16 mouse cellular contexts compared by ENCODE assay signal in the genomic region with DNA sequence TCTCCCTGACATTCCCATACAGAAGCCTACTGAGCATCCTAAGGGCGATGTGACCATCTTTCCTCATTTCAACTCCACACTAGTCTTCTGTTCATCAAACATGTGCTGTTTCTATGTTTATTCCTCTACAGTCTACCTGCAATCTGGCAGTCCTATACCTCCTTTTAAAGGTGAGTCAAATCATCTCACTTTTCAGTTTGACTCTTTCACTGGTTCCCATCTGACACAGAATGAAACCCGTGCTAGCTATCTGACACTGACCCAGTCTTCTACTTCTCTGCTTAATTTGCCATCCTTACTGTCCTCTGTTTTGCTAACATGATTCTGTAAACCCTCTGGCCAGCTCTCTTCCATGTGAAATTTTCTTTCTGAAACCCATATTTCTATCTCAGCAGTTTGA.
"Had no signal": no experiment of that assay in that cellular context is flagged by ENCODE, and none has a peak within 500 bp of the region (broad histone marks: within the 10 kb centered on the region; RNA-seq: fewer than 3 reads in every experiment).

No protein-coding gene starts in this region.

- H3K27ac ChIP-seq: neural tube, embryonic 13.5 days; neural tube, embryonic 15.5 days; stomach, embryonic 15.5 days; stomach, postnatal 0 days had no signal

- H3K9me3 ChIP-seq: neural tube, embryonic 13.5 days; neural tube, embryonic 15.5 days; stomach, embryonic 15.5 days had no signal

- H3K27me3 ChIP-seq: neural tube, embryonic 13.5 days; neural tube, embryonic 15.5 days; stomach, embryonic 15.5 days had no signal

- H3K36me3 ChIP-seq: neural tube, embryonic 13.5 days; neural tube, embryonic 15.5 days; stomach, embryonic 15.5 days had no signal

- H3K4me3 ChIP-seq: neural tube, embryonic 13.5 days; neural tube, embryonic 15.5 days; stomach, embryonic 15.5 days had no signal

- H3K9ac ChIP-seq: neural tube, embryonic 13.5 days; neural tube, embryonic 15.5 days; stomach, embryonic 15.5 days had no signal

- DNase-seq: retina, postnatal 1 day; right cerebral cortex, adult 18-20 months; right cerebral cortex, postnatal 14 days; right cerebral cortex, postnatal 25 days; right cerebral cortex, postnatal 4 days; spleen, adult 18-20 months; thymus, adult 18-20 months; thymus, adult 2 months; thymus, postnatal 14 days; thymus, postnatal 25 days; thymus, postnatal 36 days; thymus, postnatal 4 days had no signal

- H3K4me2 ChIP-seq: neural tube, embryonic 13.5 days; neural tube, embryonic 15.5 days; stomach, embryonic 15.5 days had no signal

- H3K4me1 ChIP-seq: neural tube, embryonic 13.5 days; neural tube, embryonic 15.5 days; stomach, embryonic 15.5 days had no signal
